Mouse (Mus musculus): ENCODE results near the gene Zdhhc5. TPM values are rescaled to one million over a fixed set of nuclear protein-coding genes. Genes with fewer than 3 reads are reported as not detected.
"Not testable (repeated sequence)": the region's sequence is repeated elsewhere in the genome, so short reads cannot be mapped to it uniquely, and the experiment has no call there.

The Zdhhc5 gene
- polyA plus RNA-seq, 1 experiment: 40.4 TPM

- Histone ChIP-seq H3K4me1 (ENCODE audit: control insufficient read depth, insufficient read depth, insufficient read length, low read length) (peaks cover 14% of the 10 kb centered on the region), H3K27ac (replicated peaks; ENCODE audit: low read depth, low read length) (no peak overlapping the region), H3K4me3 (ENCODE audit: insufficient read depth, low read depth, low read length) (no peak overlapping the region)
Measured at GRCm38 (mm10) chr2:84740608-84741333, 25.8 kb upstream of the Zdhhc5 start.

GRCm38 (mm10) chr2:84738271-84738911 lies 23.4 kb upstream of the Zdhhc5 start:
- no peak overlapping the region for H3K27ac ChIP-seq (replicated peaks; ENCODE audit: low read depth, low read length)
- H3K4me3 ChIP-seq (ENCODE audit: insufficient read depth, low read depth, low read length): peak overlapping the region; percentile 43; the same call in 1 of the 2 replicates
- peaks cover 14% of the 10 kb centered on the region for H3K4me1 ChIP-seq (ENCODE audit: control insufficient read depth, insufficient read depth, insufficient read length, low read length)

- peaks cover 9% of the 10 kb centered on the region for H3K4me1 ChIP-seq (ENCODE audit: control insufficient read depth, insufficient read depth, insufficient read length, low read length)
- no peak overlapping the region for H3K27ac ChIP-seq (replicated peaks; ENCODE audit: low read depth, low read length)
- no peak overlapping the region for H3K4me3 ChIP-seq (ENCODE audit: insufficient read depth, low read depth, low read length)
Measured at GRCm38 (mm10) chr2:84737451-84737925, 22.5 kb upstream of the Zdhhc5 start.

- Histone ChIP-seq H3K4me1 (ENCODE audit: control insufficient read depth, insufficient read depth, insufficient read length, low read length) (peaks cover 3% of the 10 kb centered on the region; the same call in 1 of the 2 replicates), H3K27ac (replicated peaks; ENCODE audit: low read depth, low read length) (no peak overlapping the region), H3K4me3 (ENCODE audit: insufficient read depth, low read depth, low read length) (no peak overlapping the region)
Measured at GRCm38 (mm10) chr2:84736312-84737161, 21.6 kb upstream of the Zdhhc5 start.

- Histone ChIP-seq H3K4me3 (ENCODE audit: insufficient read depth, low read depth, low read length) (no peak overlapping the region), H3K27ac (replicated peaks; ENCODE audit: low read depth, low read length) (no peak overlapping the region), H3K4me1 (ENCODE audit: control insufficient read depth, insufficient read depth, insufficient read length, low read length) (no peaks in the 10 kb centered on the region; the same call in 1 of the 2 replicates)
Measured at GRCm38 (mm10) chr2:84735346-84735920, 20.5 kb upstream of the Zdhhc5 start.

- Histone ChIP-seq H3K4me1 (ENCODE audit: control insufficient read depth, insufficient read depth, insufficient read length, low read length) (no peaks in the 10 kb centered on the region; the same call in 1 of the 2 replicates), H3K27ac (replicated peaks; ENCODE audit: low read depth, low read length) (no peak overlapping the region), H3K4me3 (ENCODE audit: insufficient read depth, low read depth, low read length) (no peak overlapping the region)
Measured at GRCm38 (mm10) chr2:84734919-84735318, 19.9 kb upstream of the Zdhhc5 start.

GRCm38 (mm10) chr2:84734351-84734864 lies 19.4 kb upstream of the Zdhhc5 start:
- H3K27ac ChIP-seq (replicated peaks; ENCODE audit: low read depth, low read length): no peak overlapping the region
- no peaks in the 10 kb centered on the region; the same call in 1 of the 2 replicates for H3K4me1 ChIP-seq (ENCODE audit: control insufficient read depth, insufficient read depth, insufficient read length, low read length)
- peak overlapping the region; percentile 46 for H3K4me3 ChIP-seq (ENCODE audit: insufficient read depth, low read depth, low read length)

GRCm38 (mm10) chr2:84733579-84734300 lies 18.8 kb upstream of the Zdhhc5 start, which contains the start of gene Ypel4:
Gene Ypel4 (plus strand): TSS chr2:84734058.
- no peaks in the 10 kb centered on the region; the same call in 1 of the 2 replicates for H3K4me1 ChIP-seq (ENCODE audit: control insufficient read depth, insufficient read depth, insufficient read length, low read length)
- H3K4me3 ChIP-seq (ENCODE audit: insufficient read depth, low read depth, low read length): peak within 1 kb of the TSS; percentile 46
- H3K27ac ChIP-seq (replicated peaks; ENCODE audit: low read depth, low read length): no peak within 1 kb of the TSS

GRCm38 (mm10) chr2:84732394-84732793 lies 17.4 kb upstream of the Zdhhc5 start:
- Histone ChIP-seq H3K27ac (replicated peaks; ENCODE audit: low read depth, low read length) (no peak overlapping the region), H3K4me3 (ENCODE audit: insufficient read depth, low read depth, low read length) (no peak overlapping the region), H3K4me1 (ENCODE audit: control insufficient read depth, insufficient read depth, insufficient read length, low read length) (no peaks in the 10 kb centered on the region; the same call in 1 of the 2 replicates)

- H3K27ac ChIP-seq (replicated peaks; ENCODE audit: low read depth, low read length): no peak overlapping the region
- no peaks in the 10 kb centered on the region; the same call in 1 of the 2 replicates for H3K4me1 ChIP-seq (ENCODE audit: control insufficient read depth, insufficient read depth, insufficient read length, low read length)
- no peak overlapping the region for H3K4me3 ChIP-seq (ENCODE audit: insufficient read depth, low read depth, low read length)
Measured at GRCm38 (mm10) chr2:84731206-84731605, 16.2 kb upstream of the Zdhhc5 start.

GRCm38 (mm10) chr2:84728191-84728590 lies 13.2 kb upstream of the Zdhhc5 start:
- not testable (repeated sequence) for H3K4me1 ChIP-seq (ENCODE audit: control insufficient read depth, insufficient read depth, insufficient read length, low read length); H3K4me3 ChIP-seq (ENCODE audit: insufficient read depth, low read depth, low read length); H3K27ac ChIP-seq (replicated peaks; ENCODE audit: low read depth, low read length)

GRCm38 (mm10) chr2:84727172-84727858 lies 12.3 kb upstream of the Zdhhc5 start, which contains the start of gene Clp1:
Gene Clp1 (minus strand): TSS chr2:84727350.
- H3K27ac ChIP-seq (replicated peaks; ENCODE audit: low read depth, low read length): peak within 1 kb of the TSS; percentile 94
- peak within 1 kb of the TSS; percentile 86 for H3K4me3 ChIP-seq (ENCODE audit: insufficient read depth, low read depth, low read length)
- peaks cover 6% of the 10 kb centered on the region for H3K4me1 ChIP-seq (ENCODE audit: control insufficient read depth, insufficient read depth, insufficient read length, low read length)

- peaks cover 6% of the 10 kb centered on the region for H3K4me1 ChIP-seq (ENCODE audit: control insufficient read depth, insufficient read depth, insufficient read length, low read length)
- peak overlapping the region; percentile 71 for H3K4me3 ChIP-seq (ENCODE audit: insufficient read depth, low read depth, low read length)
- H3K27ac ChIP-seq (replicated peaks; ENCODE audit: low read depth, low read length): peak overlapping the region; percentile 58
Measured at GRCm38 (mm10) chr2:84726716-84727115, 11.7 kb upstream of the Zdhhc5 start.

Data from brown adipose tissue, adult 24 weeks (tissue).